Mouse (Mus musculus) C2C12 (cell line): Measurements from ENCODE around the gene Degs1.

Experiments
- MAX ChIP-seq: IDR thresholded peaks from one replicate; pipeline ENCODE4 v1.6.1; 2011; ENCODE audit warnings: mild to moderate bottlenecking, control low read depth
- USF1 ChIP-seq: IDR thresholded peaks from one replicate; pipeline ENCODE4 v1.6.1; 2011; ENCODE audit warnings: low read depth, mild to moderate bottlenecking, control low read depth, moderate library complexity

- TF ChIP-seq MAX, result no peak
- no peak for TF ChIP-seq USF1
Observed at GRCm38 (mm10) chr1:182281251-182281711, 1.3 kb downstream of the Degs1 start.
